Mouse (Mus musculus) CH12.LX (cell line): Measurements from ENCODE around the gene Sdf4. TPM values are rescaled to one million over a fixed set of nuclear protein-coding genes. Genes with fewer than 3 reads are reported as not detected.

Experiments
- DNase-seq: peaks from one replicate; pipeline ENCODE4 v3.0.0-alpha.2; 2013; ENCODE audit errors: extremely low read depth
- H3K27ac ChIP-seq: 2 replicates; pipeline ENCODE4 v1.5.1; 2012; ENCODE audit warnings: low read depth, mild to moderate bottlenecking, control low read depth, moderate library complexity; ENCODE audit not compliant: insufficient read depth
- H3K27me3 ChIP-seq: replicated peaks from 2 replicates; pipeline ENCODE3; 2012; ENCODE audit warnings: inconsistent platforms
- H3K36me3 ChIP-seq, 2 experiments: replicated peaks in 1 of 2; 2 replicates each; pipeline versions ENCODE3 to v1.6.1; 2012; ENCODE audit warnings: inconsistent platforms in 1 of 2, low read length in 1 of 2, mild to moderate bottlenecking in 1 of 2, mixed read lengths in 1 of 2, moderate library complexity in 1 of 2; ENCODE audit not compliant: control insufficient read depth in 1 of 2, insufficient read depth in 1 of 2
- H3K4me1 ChIP-seq, 2 experiments: 2 replicates each; pipeline ENCODE4 v1.6.1; 2012; ENCODE audit warnings: inconsistent platforms in 1 of 2, moderate library complexity in 1 of 2; ENCODE audit not compliant: insufficient read depth in 2 of 2, control insufficient read depth in 1 of 2
- H3K4me2 ChIP-seq: 2 replicates; pipeline ENCODE4 v1.6.1; 2012; ENCODE audit warnings: low read depth, mild to moderate bottlenecking, control low read depth; ENCODE audit not compliant: poor library complexity, insufficient read depth, severe bottlenecking
- H3K4me3 ChIP-seq, 3 experiments: fragments of 150-350 bp in 1 of 3; sonication (generic) in 1 of 3; replicated peaks in 1 of 3; 2 replicates each; pipeline versions ENCODE3 to v1.5.1; 2011 to 2012; ENCODE audit warnings: low read depth in 2 of 3, low read length in 2 of 3, mild to moderate bottlenecking in 2 of 3, moderate library complexity in 2 of 3, control low read depth in 1 of 3, improper control_type of control experiment in 1 of 3, inconsistent platforms in 1 of 3, mixed read lengths in 1 of 3; ENCODE audit not compliant: poor library complexity in 1 of 3
- H3K79me2 ChIP-seq: replicated peaks from 2 replicates; pipeline ENCODE4 v1.6.1; 2012; ENCODE audit warnings: mild to moderate bottlenecking, moderate library complexity; ENCODE audit not compliant: control insufficient read depth, poor library complexity, insufficient read depth, severe bottlenecking; ENCODE audit errors: extremely low read depth
- H3K9ac ChIP-seq: 2 replicates; pipeline ENCODE4 v1.6.1; 2012; ENCODE audit warnings: low read depth, mild to moderate bottlenecking, control low read depth, moderate library complexity; ENCODE audit not compliant: insufficient read depth
- H3K9me3 ChIP-seq: replicated peaks from 2 replicates; pipeline ENCODE3; 2012; ENCODE audit warnings: low read length, inconsistent platforms, mixed read lengths
- BHLHE40 ChIP-seq: IDR thresholded peaks from 2 replicates; pipeline ENCODE4 v1.6.1; 2011; ENCODE audit warnings: mild to moderate bottlenecking, low read depth, low read length, improper control_type of control experiment
- CHD1 ChIP-seq: IDR thresholded peaks from 2 replicates; pipeline ENCODE4 v1.6.1; 2012; ENCODE audit warnings: low read depth, low read length, improper control_type of control experiment, inconsistent platforms
- CHD2 ChIP-seq: IDR thresholded peaks from 2 replicates; pipeline ENCODE4 v1.6.1; 2011; ENCODE audit warnings: low read length, improper control_type of control experiment
- CTCF ChIP-seq, 2 experiments: IDR thresholded peaks in 1 of 2; conservative IDR thresholded peaks in 1 of 2; 2 replicates each; pipeline ENCODE4 v1.5.1; 2011 to 2012; ENCODE audit warnings: low read depth in 2 of 2, low read length in 2 of 2, improper control_type of control experiment in 1 of 2, inconsistent platforms in 1 of 2, mild to moderate bottlenecking in 1 of 2, moderate library complexity in 1 of 2
- E2F4 ChIP-seq: IDR thresholded peaks from 2 replicates; pipeline ENCODE4 v1.6.1; 2011; ENCODE audit warnings: low read depth, low read length, improper control_type of control experiment; ENCODE audit not compliant: insufficient replicate concordance
- ELF1 ChIP-seq: IDR thresholded peaks from 2 replicates; pipeline ENCODE4 v1.6.1; 2014; ENCODE audit warnings: low read depth, mild to moderate bottlenecking, inconsistent platforms, low read length, improper control_type of control experiment
- EP300 ChIP-seq: IDR thresholded peaks from 2 replicates; pipeline ENCODE4 v1.6.1; 2011; ENCODE audit warnings: low read length, improper control_type of control experiment
- ETS1 ChIP-seq: conservative IDR thresholded peaks from 2 replicates; pipeline ENCODE4 v1.6.1; 2012; ENCODE audit warnings: low read depth, mild to moderate bottlenecking, inconsistent platforms, low read length, improper control_type of control experiment, moderate library complexity
- GABPA ChIP-seq: IDR thresholded peaks from 2 replicates; pipeline ENCODE4 v1.6.1; 2012; ENCODE audit warnings: low read depth, low read length, improper control_type of control experiment, inconsistent platforms; ENCODE audit not compliant: insufficient replicate concordance
- HCFC1 ChIP-seq: IDR thresholded peaks from 2 replicates; pipeline ENCODE4 v1.6.1; 2012; ENCODE audit warnings: low read depth, mild to moderate bottlenecking, inconsistent platforms, low read length, improper control_type of control experiment
- IRF4 ChIP-seq: IDR thresholded peaks from 2 replicates; pipeline ENCODE4 v1.6.1; 2014; ENCODE audit warnings: low read depth, mild to moderate bottlenecking, inconsistent platforms, low read length, improper control_type of control experiment
- JUN ChIP-seq: IDR thresholded peaks from 2 replicates; pipeline ENCODE4 v1.6.1; 2011; ENCODE audit warnings: low read depth, mild to moderate bottlenecking, low read length, improper control_type of control experiment, moderate library complexity; ENCODE audit not compliant: insufficient read depth
- JUND ChIP-seq: conservative IDR thresholded peaks from 2 replicates; pipeline ENCODE4 v1.6.1; 2011; ENCODE audit warnings: low read depth, low read length, improper control_type of control experiment
- KAT2A ChIP-seq: IDR thresholded peaks from 2 replicates; pipeline ENCODE4 v1.6.1; 2012; ENCODE audit warnings: low read length, improper control_type of control experiment, inconsistent platforms; ENCODE audit not compliant: insufficient replicate concordance
- MAFK ChIP-seq: IDR thresholded peaks from 2 replicates; pipeline ENCODE4 v1.6.1; 2011; ENCODE audit warnings: low read length, improper control_type of control experiment; ENCODE audit not compliant: insufficient replicate concordance
- MAX ChIP-seq: IDR thresholded peaks from 2 replicates; pipeline ENCODE4 v1.6.1; 2011; ENCODE audit warnings: low read length, improper control_type of control experiment
- MAZ ChIP-seq: IDR thresholded peaks from 2 replicates; pipeline ENCODE4 v1.6.1; 2012; ENCODE audit warnings: low read depth, mild to moderate bottlenecking, inconsistent platforms, low read length, improper control_type of control experiment, moderate library complexity
- MEF2A ChIP-seq: IDR thresholded peaks from 2 replicates; pipeline ENCODE4 v1.6.1; 2014; ENCODE audit warnings: low read depth, mild to moderate bottlenecking, inconsistent platforms, low read length, improper control_type of control experiment, borderline replicate concordance
- MXI1 ChIP-seq: IDR thresholded peaks from 2 replicates; pipeline ENCODE4 v1.6.1; 2011; ENCODE audit warnings: mild to moderate bottlenecking, low read depth, low read length, improper control_type of control experiment
- MYC ChIP-seq: IDR thresholded peaks from 2 replicates; pipeline ENCODE4 v1.6.1; 2011; ENCODE audit warnings: low read depth, mild to moderate bottlenecking, improper control_type of control experiment, low read length
- NELFE ChIP-seq: IDR thresholded peaks from 2 replicates; pipeline ENCODE4 v1.6.1; 2011; ENCODE audit warnings: low read depth, low read length, improper control_type of control experiment
- NRF1 ChIP-seq: IDR thresholded peaks from 2 replicates; pipeline ENCODE4 v1.6.1; 2014; ENCODE audit warnings: low read depth, mild to moderate bottlenecking, inconsistent platforms, low read length, improper control_type of control experiment, moderate library complexity
- PAX5 ChIP-seq: IDR thresholded peaks from 2 replicates; pipeline ENCODE4 v1.6.1; 2012; ENCODE audit warnings: low read length, inconsistent platforms, mixed read lengths
- POLR2A ChIP-seq: IDR thresholded peaks from 2 replicates; pipeline ENCODE4 v1.6.1; 2011; ENCODE audit warnings: low read depth, mild to moderate bottlenecking, improper control_type of control experiment, low read length
- POLR2AphosphoS2 ChIP-seq: IDR thresholded peaks from 2 replicates; pipeline ENCODE4 v1.6.1; 2011; ENCODE audit warnings: low read depth, low read length, improper control_type of control experiment
- RAD21 ChIP-seq: IDR thresholded peaks from 2 replicates; pipeline ENCODE4 v1.6.1; 2011; ENCODE audit warnings: low read depth, mild to moderate bottlenecking, low read length, improper control_type of control experiment, moderate library complexity
- RCOR1 ChIP-seq: conservative IDR thresholded peaks from 2 replicates; pipeline ENCODE4 v1.6.1; 2012; ENCODE audit warnings: low read depth, mild to moderate bottlenecking, inconsistent platforms, low read length, improper control_type of control experiment
- SIN3A ChIP-seq: IDR thresholded peaks from 2 replicates; pipeline ENCODE4 v1.6.1; 2012; ENCODE audit warnings: low read length, improper control_type of control experiment, inconsistent platforms
- SMC3 ChIP-seq: IDR thresholded peaks from 2 replicates; pipeline ENCODE4 v1.6.1; 2011; ENCODE audit warnings: low read depth, low read length, improper control_type of control experiment
- TBP ChIP-seq: conservative IDR thresholded peaks from 2 replicates; pipeline ENCODE4 v1.6.1; 2011; ENCODE audit warnings: low read depth, low read length, improper control_type of control experiment
- TCF12 ChIP-seq: IDR thresholded peaks from 2 replicates; pipeline ENCODE4 v1.6.1; 2014; ENCODE audit warnings: low read depth, mild to moderate bottlenecking, inconsistent platforms, low read length, improper control_type of control experiment
- UBTF ChIP-seq: IDR thresholded peaks from 2 replicates; pipeline ENCODE4 v1.6.1; 2012; ENCODE audit warnings: low read depth, mild to moderate bottlenecking, inconsistent platforms, low read length, improper control_type of control experiment, moderate library complexity
- USF1 ChIP-seq: IDR thresholded peaks from 2 replicates; pipeline ENCODE4 v1.6.1; 2014; ENCODE audit warnings: low read depth, mild to moderate bottlenecking, inconsistent platforms, low read length, improper control_type of control experiment
- USF2 ChIP-seq: conservative IDR thresholded peaks from 2 replicates; pipeline ENCODE4 v1.6.1; 2011; ENCODE audit warnings: low read depth, low read length, improper control_type of control experiment
- ZC3H11A ChIP-seq: IDR thresholded peaks from 2 replicates; pipeline ENCODE4 v1.6.1; 2012; ENCODE audit warnings: low read depth, mild to moderate bottlenecking, inconsistent platforms, low read length, improper control_type of control experiment
- ZKSCAN1 ChIP-seq: IDR thresholded peaks from 2 replicates; pipeline ENCODE4 v1.6.1; 2012; ENCODE audit warnings: low read depth, inconsistent platforms, low read length, improper control_type of control experiment, borderline replicate concordance
- ZMIZ1 ChIP-seq: IDR thresholded peaks from 2 replicates; pipeline ENCODE4 v1.6.1; 2012; ENCODE audit warnings: low read depth, mild to moderate bottlenecking, inconsistent platforms, low read length, improper control_type of control experiment
- ZNF384 ChIP-seq: IDR thresholded peaks from 2 replicates; pipeline ENCODE4 v1.6.1; 2012; ENCODE audit warnings: low read depth, low read length, improper control_type of control experiment, inconsistent platforms
- dilution Hi-C: fragments of 300-500 bp; cut with MboI; formaldehyde crosslinking; loops from 2 replicates; pipeline ENCODE4 v1.14.3; 2020; ENCODE audit warnings: low sequenced_read_pairs; ENCODE audit not compliant: extremely low pct_unique_long_range_greater_than_20kb, extremely low pct_ligation_motif_present
- in situ Hi-C: fragments of 300-500 bp; cut with MboI; formaldehyde crosslinking; loops from 3 replicates; pipeline ENCODE4 v1.14.3; 2019; ENCODE audit warnings: low sequenced_read_pairs, low pct_ligation_motif_present, low pct_unique_long_range_greater_than_20kb, mixed read lengths
- polyA plus RNA-seq: library from polyadenylated mRNA; unstranded; fragments of >175 nt; gene quantifications from 2 replicates; pipeline ENCODE4 v1.2.1, GENCODE M21; 2012; ENCODE audit warnings: low read depth; ENCODE audit not compliant: insufficient read length
- total RNA-seq, 2 experiments: library from RNA; depleted of rRNA; stranded (reverse); fragments of 300-350 nt in 1 of 2; fragments of >200 nt in 1 of 2; gene quantifications; 2 replicates each; pipeline ENCODE4 v1.2.3; 2012 to 2014

Gene Sdf4
- total and polyA plus RNA-seq, 3 experiments = 167 to 211 (median 210) TPM

GRCm38 (mm10) chr4:156026013-156026412, 33.3 kb downstream of the Sdf4 start, which contains the start of gene Tnfrsf18:
Gene Tnfrsf18, plus strand, starts transcription at chr4:156026164.
- no peak for TF ChIP-seq JUN
- 0 out of 2 replicates have a peak, but pooled peaks have one; percentile 53 for TF ChIP-seq MEF2A
- TF ChIP-seq MAZ = 0 out of 2 replicates have a peak, but pooled peaks have one; percentile 24
- TF ChIP-seq CHD1 = no peak
- 0 out of 2 replicates have a peak, but pooled peaks have one; percentile 39 for TF ChIP-seq MAX
- no peak for TF ChIP-seq MYC
- peak; percentile 61; the same call in 1 of the 2 replicates for TF ChIP-seq SIN3A
- peak; percentile 58 for TF ChIP-seq NELFE
- peak in 1 of 2 experiments; percentile 53; a peak in 2 of 4 replicates for TF ChIP-seq CTCF (conservative IDR thresholded peaks at IDR 0.05 in 1 of 2, IDR thresholded peaks at IDR 0.05 in 1 of 2; ENCODE audit: low read depth in 2 of 2, low read length in 2 of 2)
- no peak for TF ChIP-seq ZMIZ1
- TF ChIP-seq ETS1 = no peak; the same call in 1 of the 2 replicates
- no peak for TF ChIP-seq ZNF384
- no peak for TF ChIP-seq PAX5
- no peak for TF ChIP-seq ZC3H11A
- TF ChIP-seq TCF12 = peak; percentile 53; the same call in 1 of the 2 replicates
- no peak for TF ChIP-seq USF1
- TF ChIP-seq JUND = no peak
- peak; percentile 70 for TF ChIP-seq POLR2A
- no peak; the same call in 1 of the 2 replicates for TF ChIP-seq MXI1
- TF ChIP-seq HCFC1 = no peak; the same call in 1 of the 2 replicates
- TF ChIP-seq KAT2A = no peak
- peak; percentile 42 for TF ChIP-seq SMC3
- TF ChIP-seq E2F4 = no peak
- no peak for TF ChIP-seq RCOR1
- no peak for TF ChIP-seq USF2
- TF ChIP-seq GABPA = no peak
- no peak for TF ChIP-seq ELF1
- no peak for TF ChIP-seq BHLHE40
- peak; percentile 53 for TF ChIP-seq RAD21
- no peak for TF ChIP-seq NRF1
- TF ChIP-seq TBP = 0 out of 2 replicates have a peak, but pooled peaks have one; percentile 26
- TF ChIP-seq CHD2 = no peak
- TF ChIP-seq IRF4 = no peak; the same call in 1 of the 2 replicates
- TF ChIP-seq EP300 = no peak
- TF ChIP-seq ZKSCAN1 = no peak
- TF ChIP-seq MAFK = no peak
- peak; percentile 45; the same call in 1 of the 2 replicates for TF ChIP-seq POLR2AphosphoS2
- TF ChIP-seq UBTF = no peak
- Histone ChIP-seq H3K27ac (peak within 1 kb of the TSS; percentile 59), H3K9me3 (no peaks in the 10 kb centered on the region), H3K4me1 (peaks cover 27 to 77% of the 10 kb centered on the region in 2 experiments), H3K4me3 (peak within 1 kb of the TSS; percentile 54 to 61 (median 56)), H3K4me2 (peak within 1 kb of the TSS; percentile 77), H3K9ac (peak within 1 kb of the TSS; percentile 59), H3K27me3 (no peaks in the 10 kb centered on the region), H3K36me3 (peaks cover 16 to 32% of the 10 kb centered on the region in 2 experiments), H3K79me2 (no peaks in the 10 kb centered on the region)
- dilution Hi-C loops (no loop called here), in situ Hi-C loops (no loop called here)
- no peak for DNase-seq
